Mouse (Mus musculus) heart, embryonic 14.5 days (tissue): ENCODE measurements around the gene Nipsnap1. TPM values are rescaled to one million over a fixed set of nuclear protein-coding genes. Genes with fewer than 3 reads are reported as not detected.

Experiments used
- ATAC-seq: fragments of 200-750 bp; cut with Nextera tagmentation; 2 replicates; pipeline ENCODE4 v1.8.0; 2017; ENCODE audit warnings: low read depth, moderate TSS enrichment; ENCODE audit not compliant: insufficient number of reproducible peaks, insufficient read depth, low FRiP score
- H3K27ac ChIP-seq, 2 experiments: fragments of 200-500 bp in 1 of 2; fragments of 300-500 bp in 1 of 2; sonication (generic) in 1 of 2; replicated peaks in 1 of 2; 2 replicates each; pipeline ENCODE4 v1.5.1; 2012 to 2014; ENCODE audit warnings: low read depth in 2 of 2, low read length in 2 of 2, control low read depth in 1 of 2, mild to moderate bottlenecking in 1 of 2, mixed read lengths in 1 of 2; ENCODE audit not compliant: control insufficient read depth in 1 of 2, insufficient read depth in 1 of 2
- H3K27me3 ChIP-seq: fragments of 300-500 bp; sonication (generic); 2 replicates; pipeline ENCODE4 v1.6.1; 2014; ENCODE audit warnings: mild to moderate bottlenecking, low read length, control low read depth; ENCODE audit not compliant: control insufficient read depth, insufficient read depth
- H3K36me3 ChIP-seq: fragments of 300-500 bp; sonication (generic); 2 replicates; pipeline ENCODE4 v1.6.1; 2014; ENCODE audit warnings: mild to moderate bottlenecking, control low read depth, low read length, mixed read lengths; ENCODE audit not compliant: control insufficient read depth, insufficient read depth
- H3K4me1 ChIP-seq, 2 experiments: fragments of 200-500 bp in 1 of 2; fragments of 300-500 bp in 1 of 2; sonication (generic) in 1 of 2; 2 replicates each; pipeline ENCODE4 v1.6.1; 2012 to 2014; ENCODE audit warnings: low read length in 2 of 2, control low read depth in 1 of 2, mixed read lengths in 1 of 2; ENCODE audit not compliant: control insufficient read depth in 2 of 2, insufficient read depth in 2 of 2
- H3K4me2 ChIP-seq: fragments of 300-500 bp; sonication (generic); 2 replicates; pipeline ENCODE4 v1.6.1; 2014; ENCODE audit warnings: mild to moderate bottlenecking, low read length
- H3K4me3 ChIP-seq, 2 experiments: fragments of 200-500 bp in 1 of 2; fragments of 300-500 bp in 1 of 2; sonication (generic) in 1 of 2; 2 replicates each; pipeline ENCODE4 v1.5.1; 2012 to 2014; ENCODE audit warnings: low read length in 2 of 2, mild to moderate bottlenecking in 2 of 2, control low read depth in 1 of 2, low read depth in 1 of 2, moderate library complexity in 1 of 2; ENCODE audit not compliant: control insufficient read depth in 1 of 2, insufficient read depth in 1 of 2
- H3K9ac ChIP-seq: fragments of 300-500 bp; sonication (generic); 2 replicates; pipeline ENCODE4 v1.6.1; 2014; ENCODE audit warnings: mild to moderate bottlenecking, low read length
- H3K9me3 ChIP-seq: fragments of 300-500 bp; sonication (generic); 2 replicates; pipeline ENCODE4 v1.6.1; 2016; ENCODE audit warnings: low read length, control low read depth; ENCODE audit not compliant: control insufficient read depth
- WGBS: fragments of 180-500 bp; shearing (Covaris S2); extraction: QIAGEN DNeasy Blood & Tissue Kit; methylation state at CpG from one replicate; pipeline ENCODE4 v1.1.7; 2014; 5-methylcytosine and 5-hydroxymethylcytosine counted together
- polyA plus RNA-seq: library from polyadenylated mRNA; unstranded; fragments of >200 nt; fragmentation: Nextera tagmentation; extraction: Ambion mirVana; gene quantifications from 2 replicates; pipeline ENCODE4 v1.2.1, GENCODE M21; 2014

Nipsnap1 gene
- polyA plus RNA-seq, 1 experiment from 2014 or later: 30.1 TPM

DNA sequence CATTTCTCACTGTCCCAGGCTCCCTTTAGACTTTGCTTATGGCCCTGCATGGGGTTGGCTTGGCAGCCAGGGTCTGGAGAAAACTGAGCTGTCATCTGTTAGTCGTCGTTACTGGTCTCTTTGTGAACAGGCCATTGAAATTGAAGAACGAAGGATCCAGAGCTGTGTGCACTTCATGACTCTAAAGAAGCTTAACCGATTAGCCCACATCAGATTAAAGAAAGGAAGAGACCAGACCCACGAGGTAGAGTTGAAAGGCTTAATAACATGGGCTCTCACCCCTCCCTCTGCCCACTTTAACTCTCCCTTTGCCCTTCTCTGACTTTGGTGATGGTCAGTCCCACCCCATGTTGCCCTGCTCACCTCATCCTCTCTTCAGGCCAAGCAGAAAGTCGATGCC is 28.2 kb downstream of the Nipsnap1 start:
- Histone ChIP-seq H3K4me2 (no peak overlapping the region), H3K4me3 (no peak overlapping the region), H3K9ac (no peak overlapping the region), H3K4me1 (no peaks in the 10 kb centered on the region), H3K27ac (no peak overlapping the region), H3K36me3 (peaks cover 65% of the 10 kb centered on the region), H3K27me3 (no peaks in the 10 kb centered on the region), H3K9me3 (no peaks in the 10 kb centered on the region)
- ATAC-seq: no peak
- 81% methylated on average over 6 of the region's 6 CpGs for WGBS

GRCm38 (mm10) chr11:4906231-4906630 is 32.5 kb downstream of the Nipsnap1 start:
- no peak for ATAC-seq
- Histone ChIP-seq H3K27me3 (no peaks in the 10 kb centered on the region), H3K4me1 (no peaks in the 10 kb centered on the region), H3K9me3 (no peaks in the 10 kb centered on the region), H3K9ac (no peak overlapping the region), H3K36me3 (peaks cover 85% of the 10 kb centered on the region), H3K27ac (no peak overlapping the region), H3K4me2 (no peak overlapping the region), H3K4me3 (no peak overlapping the region)
- 85% methylated on average over 6 of the region's 6 CpGs for WGBS

GRCm38 (mm10) chr11:4916068-4916467 is 42.3 kb downstream of the Nipsnap1 start:
- ATAC-seq: no peak
- WGBS: 30% methylated on average over 1 of the region's 1 CpGs
- H3K4me3 ChIP-seq: no peak overlapping the region

GRCm38 (mm10) chr11:4921281-4921680 is 47.5 kb downstream of the Nipsnap1 start:
- no peak for ATAC-seq
- Histone ChIP-seq H3K27ac (no peak overlapping the region), H3K27me3 (no peaks in the 10 kb centered on the region), H3K9ac (no peak overlapping the region), H3K4me1 (no peaks in the 10 kb centered on the region), H3K9me3 (no peaks in the 10 kb centered on the region), H3K36me3 (peaks cover 92% of the 10 kb centered on the region), H3K4me3 (no peak overlapping the region), H3K4me2 (no peak overlapping the region)
- WGBS: 82% methylated on average over 2 of the region's 2 CpGs

More at GRCm38 (mm10) chr11:4916068-4916467, 42.3 kb downstream of the Nipsnap1 start:
- H3K9ac ChIP-seq: no peak overlapping the region
- H3K4me1 ChIP-seq: no peaks in the 10 kb centered on the region
- H3K27me3 ChIP-seq: no peaks in the 10 kb centered on the region
- peaks cover 88% of the 10 kb centered on the region for H3K36me3 ChIP-seq
- no peak overlapping the region for H3K4me2 ChIP-seq
- H3K9me3 ChIP-seq: no peaks in the 10 kb centered on the region
- no peak overlapping the region for H3K27ac ChIP-seq

- no peak for ATAC-seq
- no peak overlapping the region for H3K4me3 ChIP-seq
- H3K27ac ChIP-seq: no peak overlapping the region
- 0 out of 4 replicates have a peak, but pooled peaks cover 0 to 3% of the 10 kb centered on the region in 2 experiments for H3K4me1 ChIP-seq
- H3K9me3 ChIP-seq: no peaks in the 10 kb centered on the region
- no peaks in the 10 kb centered on the region for H3K27me3 ChIP-seq
- WGBS: 90% methylated on average over 7 of the region's 7 CpGs
- H3K4me2 ChIP-seq: no peak overlapping the region
- peaks cover 93% of the 10 kb centered on the region for H3K36me3 ChIP-seq
- no peak overlapping the region for H3K9ac ChIP-seq
Observed at GRCm38 (mm10) chr11:4921751-4922150, 48.0 kb downstream of the Nipsnap1 start.

DNA sequence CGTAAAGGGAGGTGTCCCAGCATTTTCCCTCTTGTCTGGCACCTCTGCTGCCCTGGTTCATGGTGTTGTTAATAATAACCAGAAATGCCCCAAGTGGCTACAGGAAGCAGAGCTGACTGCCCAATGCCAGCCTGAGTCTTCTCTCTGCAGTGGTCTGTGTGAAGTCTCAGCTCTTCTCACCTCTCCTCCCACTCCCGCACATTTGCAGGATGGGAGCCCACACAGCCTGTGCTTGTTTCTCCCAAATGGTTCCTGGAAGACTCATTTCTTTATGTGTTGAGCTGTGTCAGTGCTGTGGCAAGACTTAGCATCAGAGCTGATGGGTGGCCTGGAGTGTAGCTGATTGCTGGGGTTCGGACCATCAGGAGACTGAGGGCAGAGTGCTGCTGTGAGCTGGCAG is 53.5 kb downstream of the Nipsnap1 start:
- no peak for ATAC-seq

GRCm38 (mm10) chr11:4931009-4931601 is 57.4 kb downstream of the Nipsnap1 start:
- Histone ChIP-seq H3K4me1 (peaks cover 23 to 40% of the 10 kb centered on the region in 2 experiments), H3K4me3 (no peak overlapping the region), H3K4me2 (peak overlapping the region; percentile 38), H3K9ac (peak overlapping the region; percentile 39), H3K27ac (peak overlapping the region; percentile 69 to 87), H3K9me3 (no peaks in the 10 kb centered on the region), H3K27me3 (no peaks in the 10 kb centered on the region), H3K36me3 (peaks cover 28% of the 10 kb centered on the region)
- whole genome bisulfite sequencing: 15% methylated on average over 1 of the region's 1 CpGs
- no peak for ATAC-seq

More for the DNA sequence above, 53.5 kb downstream of the Nipsnap1 start:
- Histone ChIP-seq H3K27ac (no peak overlapping the region), H3K27me3 (no peaks in the 10 kb centered on the region), H3K4me2 (no peak overlapping the region), H3K4me1 (peaks cover 23 to 40% of the 10 kb centered on the region in 2 experiments), H3K9me3 (no peaks in the 10 kb centered on the region), H3K4me3 (no peak overlapping the region), H3K9ac (no peak overlapping the region), H3K36me3 (peaks cover 65% of the 10 kb centered on the region)
- WGBS: 84% methylated on average over 3 of the region's 3 CpGs

DNA sequence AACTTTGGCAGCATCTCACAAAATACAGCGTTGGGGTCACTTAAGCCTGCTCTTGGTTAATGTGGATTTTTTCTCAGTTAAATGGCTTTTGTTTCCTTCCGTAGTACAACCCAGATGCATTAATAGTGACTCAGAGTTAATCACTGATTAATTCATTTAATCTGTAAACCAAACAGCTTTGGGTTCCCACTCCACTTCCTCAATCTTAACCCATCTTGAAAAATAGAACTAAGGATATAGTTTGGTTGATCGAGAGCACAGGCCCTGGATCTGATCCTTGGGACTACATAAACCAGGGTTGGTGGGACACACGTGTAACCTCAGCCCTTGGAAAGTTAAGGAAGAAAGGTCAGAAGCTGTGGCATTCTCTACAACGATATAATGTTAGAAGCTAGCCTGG is 62.5 kb downstream of the Nipsnap1 start:
- H3K27ac ChIP-seq: no peak overlapping the region
- H3K27me3 ChIP-seq: no peaks in the 10 kb centered on the region
- H3K9ac ChIP-seq: no peak overlapping the region
- no peak overlapping the region for H3K4me2 ChIP-seq
- H3K4me1 ChIP-seq: peaks cover 5% of the 10 kb centered on the region in 2 experiments; a peak in 3 of 4 replicates
- no peaks in the 10 kb centered on the region for H3K9me3 ChIP-seq
- ATAC-seq: no peak
- 78% methylated on average over 5 of the region's 5 CpGs for WGBS
- H3K36me3 ChIP-seq: no peaks in the 10 kb centered on the region
- H3K4me3 ChIP-seq: no peak overlapping the region
